9 mouse cellular contexts compared by ENCODE assay signal in genomic region chr3:146520226-146520797, GRCm38 (mm10). TPM values are rescaled to one million over a fixed set of nuclear protein-coding genes. Genes with fewer than 3 reads are reported as not detected.
DNase-seq lines count a peak whose midpoint lies in the region; ATAC-seq and TF ChIP-seq lines count a peak whose summit lies in the region.
"Had no signal": no experiment of that assay in that cellular context is flagged by ENCODE, and none has a peak within 500 bp of the region (broad histone marks: within the 10 kb centered on the region; RNA-seq: fewer than 3 reads in every experiment).

No protein-coding gene starts in this region.

- H3K27me3 ChIP-seq in testis, adult 2 months (ENCODE audit: control insufficient read depth, insufficient read depth, low read length), result no peaks in the 10 kb centered on the region
- no peaks in the 10 kb centered on the region for H3K27me3 ChIP-seq in liver, embryonic 12.5 days (replicated peaks)

- no peaks in the 10 kb centered on the region for H3K9me3 ChIP-seq in liver, embryonic 12.5 days (replicated peaks)

- H3K4me1 ChIP-seq in testis, adult 2 months (ENCODE audit: control insufficient read depth, insufficient read depth, low read length), result peaks cover 4% of the 10 kb centered on the region
- H3K4me1 ChIP-seq in liver, embryonic 12.5 days, result peaks cover 14% of the 10 kb centered on the region

- DNase-seq in cerebellum, adult 9-11 months, result peak; percentile 9
- DNase-seq in cerebellum, postnatal 4 days (ENCODE audit: low spot score in 2 of 2), result no peak
- DNase-seq in testis, postnatal 10 days (ENCODE audit: low spot score), result no peak
- no peak for DNase-seq in right cerebral cortex, postnatal 36 days (ENCODE audit: low spot score in 2 of 2)
- no peak for DNase-seq in c-Kit-positive CD71-positive TER-119-positive erythroid progenitor cells, embryonic 14.5 days (ENCODE audit: low spot score)
- DNase-seq in kidney, postnatal 25 days, result no peak
- DNase-seq: retina, postnatal 1 day had no signal

- 36% methylated on average over 5 of the region's 5 CpGs for WGBS in liver, embryonic 12.5 days (ENCODE audit: insufficient replicate concordance)

- peak overlapping the region; percentile 71 for H3K4me2 ChIP-seq in liver, embryonic 12.5 days

- no peak for ATAC-seq in liver, embryonic 12.5 days

- peaks cover 3% of the 10 kb centered on the region; the same call in 1 of the 2 replicates for H3K36me3 ChIP-seq in testis, adult 2 months (ENCODE audit: control insufficient read depth, insufficient read depth, low read length)
- H3K36me3 ChIP-seq in liver, embryonic 12.5 days, result peaks cover 32% of the 10 kb centered on the region

- TF ChIP-seq CTCF in testis, adult 2 months (IDR thresholded peaks at IDR 0.05; ENCODE audit: control insufficient read depth, insufficient read depth, insufficient replicate concordance, low read depth, low read length), result no peak

- TF ChIP-seq POLR2A in testis, adult 2 months (IDR thresholded peaks at IDR 0.05; ENCODE audit: control insufficient read depth, low read depth, low read length), result no peak

- peak overlapping the region; percentile 88 for H3K9ac ChIP-seq in liver, embryonic 12.5 days

- H3K27ac ChIP-seq in testis, adult 2 months (ENCODE audit: control insufficient read depth, insufficient read depth, low read depth, low read length), result peak overlapping the region; percentile 76
- peak overlapping the region; percentile 97 for H3K27ac ChIP-seq in liver, embryonic 12.5 days

- H3K4me3 ChIP-seq in testis, adult 2 months (ENCODE audit: control insufficient read depth, low read depth, low read length), result peak overlapping the region; percentile 93
- peak overlapping the region; percentile 88 for H3K4me3 ChIP-seq in liver, embryonic 12.5 days

RNA-seq across cellular contexts. Expression of gene Rpf1, which starts 0.9 kb away (rescaled TPM):
- polyA plus RNA-seq in testis, adult 2 months (2012; rRNA removed), result 11.8 and 13.9 TPM in 2 replicates
- polyA plus RNA-seq in liver, embryonic 12.5 days (2016; fragmentation: Nextera tagmentation; extraction: Ambion mirVana), result 49.2 and 50.4 TPM in 2 replicates

RNA-seq across cellular contexts. Expression of gene Gng5, which starts 20.7 kb away (rescaled TPM):
- polyA plus RNA-seq in testis, adult 2 months (2012; rRNA removed), result 566 and 635 TPM in 2 replicates
- polyA plus RNA-seq in liver, embryonic 12.5 days (2016; fragmentation: Nextera tagmentation; extraction: Ambion mirVana), result 678 and 702 TPM in 2 replicates

RNA-seq across cellular contexts. Expression of gene Spata1, which starts 20.8 kb away (rescaled TPM):
- 107 and 138 TPM in 2 replicates for polyA plus RNA-seq in testis, adult 2 months (2012; rRNA removed)
- 1.3 and 2.5 TPM in 2 replicates for polyA plus RNA-seq in liver, embryonic 12.5 days (2016; fragmentation: Nextera tagmentation; extraction: Ambion mirVana)

RNA-seq across cellular contexts. Expression of gene Uox, which starts 49.9 kb away (rescaled TPM):
- polyA plus RNA-seq in testis, adult 2 months (2012; rRNA removed), result 0.11 and 0.75 TPM in 2 replicates
- polyA plus RNA-seq in liver, embryonic 12.5 days (2016; fragmentation: Nextera tagmentation; extraction: Ambion mirVana), result 0.69 and 0.87 TPM in 2 replicates

Comparison
In these comparisons a context has a peak if more than half of its experiments do, and no peak if none do; other contexts are left out.
1. RNA of gene Spata1, which starts 20.8 kb away (polyA plus RNA-seq): 107 to 138 TPM in testis, adult 2 months; 1.3 to 2.5 TPM in liver, embryonic 12.5 days; every median in the first group is over 10 times any median in the second.